Mouse (Mus musculus): ENCODE results near the gene Tmem267.
"Not testable (repeated sequence)": the region's sequence is repeated elsewhere in the genome, so short reads cannot be mapped to it uniquely, and the experiment has no call there.

Tmem267 gene

GRCm38 (mm10) chr13:119618841-119619240 lies 131.0 kb downstream of the Tmem267 start:
- DNase-seq (ENCODE audit: low read depth, low spot score): no peak

- DNase-seq (ENCODE audit: low read depth, low spot score): peak; percentile 45
These were observed 131.9 kb downstream of the Tmem267 start for GRCm38 (mm10) chr13:119619735-119620134.

GRCm38 (mm10) chr13:119623634-119624033 lies 135.8 kb downstream of the Tmem267 start, which contains the start of gene Ccl28:
TSS of gene Ccl28 (plus strand) at chr13:119623819.
- no peak for DNase-seq (ENCODE audit: low read depth, low spot score)

GRCm38 (mm10) chr13:119625952-119626351 lies 138.1 kb downstream of the Tmem267 start:
- DNase-seq (ENCODE audit: low read depth, low spot score): not testable (repeated sequence)

- peak; percentile 84 for DNase-seq (ENCODE audit: low read depth, low spot score)
These were observed 143.8 kb downstream of the Tmem267 start for GRCm38 (mm10) chr13:119631482-119632155.

GRCm38 (mm10) chr13:119632156-119632548 lies 144.3 kb downstream of the Tmem267 start:
- no peak for DNase-seq (ENCODE audit: low read depth, low spot score)

- no peak for DNase-seq (ENCODE audit: low read depth, low spot score)
These were observed 147.7 kb downstream of the Tmem267 start for GRCm38 (mm10) chr13:119635496-119635895.

- no peak for DNase-seq (ENCODE audit: low read depth, low spot score)
These were observed 150.0 kb downstream of the Tmem267 start for GRCm38 (mm10) chr13:119637837-119638236.

GRCm38 (mm10) chr13:119638449-119638848 lies 150.6 kb downstream of the Tmem267 start:
- DNase-seq (ENCODE audit: low read depth, low spot score): no peak

- no peak for DNase-seq (ENCODE audit: low read depth, low spot score)
These were observed 151.5 kb downstream of the Tmem267 start for GRCm38 (mm10) chr13:119639302-119639701.

- DNase-seq (ENCODE audit: low read depth, low spot score): peak; percentile 4
These were observed 152.7 kb downstream of the Tmem267 start for GRCm38 (mm10) chr13:119640504-119640903.

GRCm38 (mm10) chr13:119641145-119641544 lies 153.3 kb downstream of the Tmem267 start:
- no peak for DNase-seq (ENCODE audit: low read depth, low spot score)

- no peak for DNase-seq (ENCODE audit: low read depth, low spot score)
These were observed 156.9 kb downstream of the Tmem267 start for GRCm38 (mm10) chr13:119644769-119645168.

GRCm38 (mm10) chr13:119646511-119646910 lies 158.7 kb downstream of the Tmem267 start:
- DNase-seq (ENCODE audit: low read depth, low spot score): no peak

- no peak for DNase-seq (ENCODE audit: low read depth, low spot score)
These were observed 161.3 kb downstream of the Tmem267 start for GRCm38 (mm10) chr13:119648891-119649698.

GRCm38 (mm10) chr13:119649699-119650046 lies 161.8 kb downstream of the Tmem267 start:
- DNase-seq (ENCODE audit: low read depth, low spot score): no peak

- no peak for DNase-seq (ENCODE audit: low read depth, low spot score)
These were observed 166.9 kb downstream of the Tmem267 start for GRCm38 (mm10) chr13:119654734-119655133.

GRCm38 (mm10) chr13:119656246-119656645 lies 168.4 kb downstream of the Tmem267 start:
- DNase-seq (ENCODE audit: low read depth, low spot score): no peak

- no peak for DNase-seq (ENCODE audit: low read depth, low spot score)
These were observed 169.1 kb downstream of the Tmem267 start for GRCm38 (mm10) chr13:119656846-119657416.

Measured in skeletal muscle tissue, adult 2 months (tissue).